Mouse (Mus musculus) midbrain, embryonic 16.5 days (tissue): ENCODE results near the gene Ksr1. TPM values are rescaled to one million over a fixed set of nuclear protein-coding genes. Genes with fewer than 3 reads are reported as not detected.

Experiments used
- ATAC-seq: fragments of 200-750 bp; cut with Nextera tagmentation; 2 replicates; pipeline ENCODE4 v1.8.0; 2017; ENCODE audit warnings: moderate TSS enrichment
- H3K27ac ChIP-seq: fragments of 300-500 bp; sonication (generic); 2 replicates; pipeline ENCODE4 v1.5.1; 2014; ENCODE audit warnings: mild to moderate bottlenecking, low read length, mixed read lengths
- H3K27me3 ChIP-seq: fragments of 300-500 bp; sonication (generic); 2 replicates; pipeline ENCODE4 v1.6.1; 2014; ENCODE audit warnings: low read depth, low read length, mixed read lengths; ENCODE audit not compliant: control insufficient read depth, insufficient read depth
- H3K36me3 ChIP-seq: fragments of 300-500 bp; sonication (generic); 2 replicates; pipeline ENCODE4 v1.6.1; 2014; ENCODE audit warnings: mild to moderate bottlenecking, low read length, moderate library complexity, mixed read lengths; ENCODE audit not compliant: control insufficient read depth, insufficient read depth
- H3K4me1 ChIP-seq: fragments of 300-500 bp; sonication (generic); 2 replicates; pipeline ENCODE4 v1.6.1; 2014; ENCODE audit warnings: mild to moderate bottlenecking, low read length, mixed read lengths; ENCODE audit not compliant: control insufficient read depth, insufficient read depth
- H3K4me2 ChIP-seq: fragments of 300-500 bp; sonication (generic); 2 replicates; pipeline ENCODE4 v1.6.1; 2014; ENCODE audit warnings: mild to moderate bottlenecking, low read length, mixed read lengths
- H3K4me3 ChIP-seq: fragments of 300-500 bp; sonication (generic); 2 replicates; pipeline ENCODE4 v1.5.1; 2014; ENCODE audit warnings: low read depth, mild to moderate bottlenecking, low read length, moderate library complexity, mixed read lengths
- H3K9ac ChIP-seq: fragments of 300-500 bp; sonication (generic); 2 replicates; pipeline ENCODE4 v1.6.1; 2014; ENCODE audit warnings: low read depth, low read length, mixed read lengths
- H3K9me3 ChIP-seq: fragments of 300-500 bp; sonication (generic); replicated peaks from 2 replicates; pipeline ENCODE4 v1.6.1; 2014; ENCODE audit warnings: mild to moderate bottlenecking, low read length, mixed read lengths; ENCODE audit not compliant: control insufficient read depth, poor library complexity, severe bottlenecking
- WGBS: fragments of 180-500 bp; shearing (Covaris S2); extraction: QIAGEN DNeasy Blood & Tissue Kit; methylation state at CpG from one replicate; pipeline ENCODE4 v1.1.7; 2014; 5-methylcytosine and 5-hydroxymethylcytosine counted together
- polyA plus RNA-seq: library from polyadenylated mRNA; unstranded; fragments of >200 nt; fragmentation: Nextera tagmentation; extraction: Ambion mirVana; gene quantifications from 2 replicates; pipeline ENCODE4 v1.2.1, GENCODE M21; 2015

Gene Ksr1
- polyA plus RNA-seq, 1 experiment from 2014 or later = 4.5 TPM

DNA sequence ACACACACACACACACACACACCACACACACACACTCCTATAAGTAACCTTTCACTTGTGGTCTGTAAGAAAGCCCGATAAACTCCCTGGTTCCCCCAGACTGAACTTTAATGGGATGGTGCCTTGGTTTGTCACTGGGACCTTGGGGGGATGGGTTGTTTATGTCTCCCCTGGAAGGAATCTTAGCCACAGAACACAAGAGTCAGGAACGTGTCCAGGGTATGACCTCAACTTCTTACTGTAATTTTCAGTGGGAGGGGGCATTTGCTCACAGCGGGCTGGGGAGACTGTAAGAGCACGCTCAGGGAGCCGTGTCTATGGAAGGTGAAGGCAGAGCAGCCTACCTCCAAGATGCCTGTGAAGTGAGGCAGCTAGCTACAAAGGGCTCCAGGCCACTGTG lies 49.5 kb downstream of the Ksr1 start:
- H3K27ac ChIP-seq = no peak overlapping the region
- H3K27me3 ChIP-seq = no peaks in the 10 kb centered on the region
- H3K4me2 ChIP-seq = no peak overlapping the region
- H3K9me3 ChIP-seq = no peaks in the 10 kb centered on the region
- no peak for ATAC-seq
- H3K4me1 ChIP-seq = peaks cover 14% of the 10 kb centered on the region
- no peak overlapping the region for H3K4me3 ChIP-seq
- 89% methylated on average over 5 of the region's 5 CpGs for WGBS
- no peaks in the 10 kb centered on the region for H3K36me3 ChIP-seq
- no peak overlapping the region for H3K9ac ChIP-seq

DNA sequence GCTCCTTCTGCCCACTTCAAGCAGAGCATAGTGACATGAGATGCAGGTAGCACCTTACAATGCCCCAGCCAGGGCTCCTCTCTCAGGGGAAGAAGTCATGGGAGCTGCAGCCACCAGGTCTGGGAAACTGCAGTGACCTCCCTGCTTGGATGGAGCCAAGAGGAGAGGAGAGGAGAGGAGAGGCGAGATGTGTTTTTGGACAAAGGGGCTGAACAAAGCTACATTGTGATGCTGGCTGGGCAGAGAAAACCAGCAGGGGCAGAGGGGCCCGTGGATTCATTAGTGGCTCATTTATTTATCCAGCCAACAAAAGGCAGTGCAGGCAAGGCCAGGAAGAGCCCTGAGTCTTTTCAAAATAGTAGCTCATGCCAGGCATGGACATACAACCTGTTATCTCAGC lies 50.5 kb downstream of the Ksr1 start:
- Histone ChIP-seq H3K9ac (0 out of 2 replicates have a peak overlapping the region, but pooled peaks have one; percentile 27), H3K4me3 (no peak overlapping the region), H3K9me3 (no peaks in the 10 kb centered on the region), H3K4me1 (peaks cover 14% of the 10 kb centered on the region), H3K36me3 (no peaks in the 10 kb centered on the region), H3K27me3 (no peaks in the 10 kb centered on the region), H3K4me2 (no peak overlapping the region), H3K27ac (peak overlapping the region; percentile 47)
- 3% methylated on average over 2 of the region's 2 CpGs for WGBS
- ATAC-seq = no peak

GRCm38 (mm10) chr11:79094727-79095126 lies 51.5 kb downstream of the Ksr1 start:
- Histone ChIP-seq H3K4me2 (no peak overlapping the region), H3K27me3 (no peaks in the 10 kb centered on the region), H3K4me1 (peaks cover 19% of the 10 kb centered on the region), H3K27ac (0 out of 2 replicates have a peak overlapping the region, but pooled peaks have one; percentile 28), H3K9ac (no peak overlapping the region), H3K36me3 (no peaks in the 10 kb centered on the region), H3K4me3 (no peak overlapping the region), H3K9me3 (no peaks in the 10 kb centered on the region)
- WGBS = 64% methylated on average over 5 of the region's 5 CpGs
- no peak for ATAC-seq

DNA sequence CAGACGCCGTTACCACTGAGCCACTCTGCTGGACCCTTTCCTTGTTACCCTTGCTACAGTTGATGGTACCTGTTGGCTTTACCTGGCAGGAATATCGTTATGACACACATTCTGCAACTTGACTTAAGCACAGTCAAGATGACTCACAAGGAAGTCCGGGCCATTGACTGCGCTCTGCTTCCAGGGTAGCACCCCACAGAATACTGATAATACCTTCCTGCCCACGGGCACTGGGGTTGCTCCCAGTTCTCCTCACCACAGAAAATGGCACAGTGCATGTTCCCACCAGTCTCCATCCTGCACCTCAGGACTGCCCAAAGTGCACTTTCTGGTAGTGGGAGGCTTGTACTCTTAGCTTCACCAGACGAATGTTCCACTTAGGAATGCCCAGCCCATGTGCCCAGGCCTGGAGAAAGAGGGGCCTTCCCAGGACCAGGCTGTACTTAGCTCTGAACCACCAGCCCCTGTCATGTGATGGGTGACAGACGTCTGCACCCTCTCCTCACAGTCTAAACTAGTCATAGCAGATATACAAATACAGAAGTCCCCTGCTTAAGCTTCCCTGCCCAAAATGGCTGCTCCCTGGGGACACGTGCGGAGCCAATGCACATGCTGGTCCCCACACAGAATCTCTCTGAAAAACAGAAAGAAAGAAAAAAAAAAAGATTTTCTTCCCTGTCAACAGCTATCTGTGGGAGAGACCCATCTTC lies 52.1 kb downstream of the Ksr1 start:
- H3K27ac ChIP-seq = no peak overlapping the region
- 85% methylated on average over 10 of the region's 10 CpGs for WGBS

GRCm38 (mm10) chr11:79093386-79093906 lies 52.8 kb downstream of the Ksr1 start:
- Histone ChIP-seq H3K9ac (no peak overlapping the region), H3K27ac (no peak overlapping the region), H3K4me1 (peaks cover 18% of the 10 kb centered on the region), H3K36me3 (no peaks in the 10 kb centered on the region), H3K4me2 (no peak overlapping the region), H3K27me3 (no peaks in the 10 kb centered on the region), H3K9me3 (no peaks in the 10 kb centered on the region), H3K4me3 (no peak overlapping the region)
- 55% methylated on average over 15 of the region's 15 CpGs for WGBS
- ATAC-seq = no peak

More for the DNA sequence above, 52.1 kb downstream of the Ksr1 start:
- Histone ChIP-seq H3K27me3 (no peaks in the 10 kb centered on the region), H3K4me3 (no peak overlapping the region), H3K4me1 (peaks cover 19% of the 10 kb centered on the region), H3K36me3 (no peaks in the 10 kb centered on the region), H3K4me2 (no peak overlapping the region), H3K9me3 (no peaks in the 10 kb centered on the region), H3K9ac (no peak overlapping the region)
- ATAC-seq = no peak

DNA sequence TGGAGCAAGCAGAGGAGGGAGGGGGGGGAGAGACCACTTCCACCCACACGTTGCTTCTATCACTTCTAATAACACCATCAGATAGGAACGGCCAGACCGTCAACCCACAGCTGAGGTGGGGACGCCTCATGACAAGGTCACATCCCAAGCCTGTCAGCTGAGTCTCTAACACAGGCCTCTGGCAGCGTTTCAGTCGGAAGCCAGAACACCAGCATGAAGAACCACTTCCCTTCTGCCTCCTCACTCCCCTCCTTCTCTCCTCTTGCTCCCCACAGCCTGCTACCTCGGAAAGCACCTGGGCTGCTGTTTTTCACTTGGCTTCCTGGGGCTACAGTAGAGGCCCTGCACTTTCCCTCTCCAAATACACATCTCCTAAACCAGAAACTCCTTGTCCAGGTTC lies 53.4 kb downstream of the Ksr1 start:
- H3K4me1 ChIP-seq = peaks cover 18% of the 10 kb centered on the region
- WGBS = 79% methylated on average over 7 of the region's 7 CpGs
- no peaks in the 10 kb centered on the region for H3K9me3 ChIP-seq
- no peak overlapping the region for H3K4me2 ChIP-seq
- H3K36me3 ChIP-seq = no peaks in the 10 kb centered on the region
- ATAC-seq = no peak
- no peak overlapping the region for H3K27ac ChIP-seq
- H3K4me3 ChIP-seq = no peak overlapping the region
- no peak overlapping the region for H3K9ac ChIP-seq
- no peaks in the 10 kb centered on the region for H3K27me3 ChIP-seq

DNA sequence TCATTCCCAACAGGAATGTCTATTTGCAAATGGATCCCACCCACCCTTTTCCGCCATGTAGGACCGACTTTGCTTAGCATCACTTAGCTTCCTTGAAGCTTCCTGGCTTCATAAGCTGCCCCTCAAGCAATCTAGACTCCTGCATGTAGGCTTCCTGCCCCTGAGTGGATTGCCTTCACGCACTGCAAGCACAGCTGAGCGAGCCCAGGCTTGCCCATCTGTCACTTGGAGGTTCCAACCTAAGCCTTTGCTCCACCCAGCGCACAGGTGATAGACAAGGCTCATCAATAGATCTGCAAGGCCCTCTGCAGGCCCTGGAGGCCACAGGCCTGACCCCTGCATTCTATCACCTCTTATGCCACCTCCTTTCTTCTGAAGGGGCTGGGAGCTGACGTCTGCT lies 54.0 kb downstream of the Ksr1 start:
- no peak overlapping the region for H3K9ac ChIP-seq
- no peaks in the 10 kb centered on the region for H3K9me3 ChIP-seq
- H3K27me3 ChIP-seq = no peaks in the 10 kb centered on the region
- H3K36me3 ChIP-seq = no peaks in the 10 kb centered on the region
- WGBS = 91% methylated on average over 6 of the region's 6 CpGs
- no peak for ATAC-seq
- no peak overlapping the region for H3K4me2 ChIP-seq
- H3K27ac ChIP-seq = no peak overlapping the region
- H3K4me1 ChIP-seq = peaks cover 18% of the 10 kb centered on the region
- H3K4me3 ChIP-seq = no peak overlapping the region

- Histone ChIP-seq H3K4me1 (peaks cover 8% of the 10 kb centered on the region; the same call in 1 of the 2 replicates), H3K4me3 (no peak overlapping the region), H3K27ac (no peak overlapping the region), H3K9ac (peak overlapping the region; percentile 1; the same call in 1 of the 2 replicates), H3K27me3 (no peaks in the 10 kb centered on the region), H3K36me3 (no peaks in the 10 kb centered on the region), H3K9me3 (no peaks in the 10 kb centered on the region), H3K4me2 (no peak overlapping the region)
- ATAC-seq = no peak
- 48% methylated on average over 1 of the region's 1 CpGs for WGBS
Observed at GRCm38 (mm10) chr11:79089756-79090155, 56.5 kb downstream of the Ksr1 start.

GRCm38 (mm10) chr11:79089027-79089426 lies 57.2 kb downstream of the Ksr1 start:
- no peak for ATAC-seq
- no peak overlapping the region for H3K4me2 ChIP-seq
- no peaks in the 10 kb centered on the region for H3K27me3 ChIP-seq
- H3K36me3 ChIP-seq = no peaks in the 10 kb centered on the region
- H3K4me3 ChIP-seq = no peak overlapping the region
- H3K4me1 ChIP-seq = peaks cover 8% of the 10 kb centered on the region; the same call in 1 of the 2 replicates
- WGBS = 58% methylated on average over 5 of the region's 5 CpGs
- peak overlapping the region; percentile 1; the same call in 1 of the 2 replicates for H3K9ac ChIP-seq
- no peaks in the 10 kb centered on the region for H3K9me3 ChIP-seq
- H3K27ac ChIP-seq = no peak overlapping the region
